Mouse (Mus musculus): ENCODE measurements at regions not wholly inside any gene's neighbourhood (a gene's known extent, or its start where the extent isn't known, plus 50 kb on each side); places are given as distances from the start of the nearest gene placed in this dataset.
A peak's percentile ranks its signal among the peaks of the same experiment; 100 is the strongest.

GRCm38 (mm10) chr5:90086491-90086890 is 137.3 kb downstream of the Cox18 start:
- H3K36me3 ChIP-seq (ENCODE audit: control insufficient read depth, insufficient read depth): no peaks in the 10 kb centered on the region
- no peak for ATAC-seq
- WGBS: 88% methylated on average over 6 of the region's 6 CpGs
- H3K9me3 ChIP-seq (ENCODE audit: control insufficient read depth, low read length): no peaks in the 10 kb centered on the region
- H3K27ac ChIP-seq (ENCODE audit: low read length): no peak overlapping the region
- H3K4me1 ChIP-seq (replicated peaks; ENCODE audit: control insufficient read depth, insufficient read depth, low read length): 0 out of 2 replicates have a peak, but pooled peaks cover 2% of the 10 kb centered on the region
- H3K27me3 ChIP-seq (replicated peaks; ENCODE audit: control insufficient read depth, insufficient read depth, low read length): no peaks in the 10 kb centered on the region
- no peak overlapping the region for H3K9ac ChIP-seq (replicated peaks; ENCODE audit: low read depth, low read length)
- H3K4me2 ChIP-seq (ENCODE audit: low read length): no peak overlapping the region
- H3K4me3 ChIP-seq (replicated peaks; ENCODE audit: low read length): no peak overlapping the region

- H3K4me2 ChIP-seq (ENCODE audit: low read length): no peak overlapping the region
- ATAC-seq: no peak
- H3K36me3 ChIP-seq (ENCODE audit: control insufficient read depth, insufficient read depth): no peaks in the 10 kb centered on the region
- H3K9me3 ChIP-seq (ENCODE audit: control insufficient read depth, low read length): no peaks in the 10 kb centered on the region
- no peak overlapping the region for H3K27ac ChIP-seq (ENCODE audit: low read length)
- no peak overlapping the region for H3K9ac ChIP-seq (replicated peaks; ENCODE audit: low read depth, low read length)
- H3K4me1 ChIP-seq (replicated peaks; ENCODE audit: control insufficient read depth, insufficient read depth, low read length): no peaks in the 10 kb centered on the region
- 92% methylated on average over 6 of the region's 6 CpGs for WGBS
- no peaks in the 10 kb centered on the region for H3K27me3 ChIP-seq (replicated peaks; ENCODE audit: control insufficient read depth, insufficient read depth, low read length)
- H3K4me3 ChIP-seq (replicated peaks; ENCODE audit: low read length): no peak overlapping the region
These were observed 146.7 kb downstream of the Cox18 start for GRCm38 (mm10) chr5:90077025-90077536.

- no peak for ATAC-seq
- 95% methylated on average over 11 of the region's 11 CpGs for WGBS
- no peaks in the 10 kb centered on the region for H3K27me3 ChIP-seq (replicated peaks; ENCODE audit: control insufficient read depth, insufficient read depth, low read length)
- no peaks in the 10 kb centered on the region for H3K4me1 ChIP-seq (replicated peaks; ENCODE audit: control insufficient read depth, insufficient read depth, low read length)
- H3K36me3 ChIP-seq (ENCODE audit: control insufficient read depth, insufficient read depth): no peaks in the 10 kb centered on the region
- no peak overlapping the region for H3K4me2 ChIP-seq (ENCODE audit: low read length)
- no peak overlapping the region for H3K4me3 ChIP-seq (replicated peaks; ENCODE audit: low read length)
- H3K9ac ChIP-seq (replicated peaks; ENCODE audit: low read depth, low read length): no peak overlapping the region
- no peaks in the 10 kb centered on the region for H3K9me3 ChIP-seq (ENCODE audit: control insufficient read depth, low read length)
- H3K27ac ChIP-seq (ENCODE audit: low read length): no peak overlapping the region
These were observed 148.0 kb downstream of the Cox18 start for GRCm38 (mm10) chr5:90075629-90076349.

GRCm38 (mm10) chr5:90071806-90072205 is 152.0 kb downstream of the Cox18 start:
- Histone ChIP-seq H3K9ac (replicated peaks; ENCODE audit: low read depth, low read length) (no peak overlapping the region), H3K27me3 (replicated peaks; ENCODE audit: control insufficient read depth, insufficient read depth, low read length) (no peaks in the 10 kb centered on the region), H3K4me1 (replicated peaks; ENCODE audit: control insufficient read depth, insufficient read depth, low read length) (peaks cover 3% of the 10 kb centered on the region), H3K4me3 (replicated peaks; ENCODE audit: low read length) (no peak overlapping the region), H3K36me3 (ENCODE audit: control insufficient read depth, insufficient read depth) (no peaks in the 10 kb centered on the region), H3K27ac (ENCODE audit: low read length) (no peak overlapping the region), H3K9me3 (ENCODE audit: control insufficient read depth, low read length) (no peaks in the 10 kb centered on the region), H3K4me2 (ENCODE audit: low read length) (no peak overlapping the region)
- 88% methylated on average over 2 of the region's 2 CpGs for WGBS
- no peak for ATAC-seq

- no peak for ATAC-seq
- no peaks in the 10 kb centered on the region for H3K36me3 ChIP-seq (ENCODE audit: control insufficient read depth, insufficient read depth)
- no peak overlapping the region for H3K4me3 ChIP-seq (replicated peaks; ENCODE audit: low read length)
- H3K9me3 ChIP-seq (ENCODE audit: control insufficient read depth, low read length): no peaks in the 10 kb centered on the region
- no peak overlapping the region for H3K4me2 ChIP-seq (ENCODE audit: low read length)
- peaks cover 17% of the 10 kb centered on the region for H3K4me1 ChIP-seq (replicated peaks; ENCODE audit: control insufficient read depth, insufficient read depth, low read length)
- H3K9ac ChIP-seq (replicated peaks; ENCODE audit: low read depth, low read length): no peak overlapping the region
- no peaks in the 10 kb centered on the region for H3K27me3 ChIP-seq (replicated peaks; ENCODE audit: control insufficient read depth, insufficient read depth, low read length)
- peak overlapping the region; percentile 43; the same call in 1 of the 2 replicates for H3K27ac ChIP-seq (ENCODE audit: low read length)
These were observed 155.2 kb downstream of the Cox18 start for GRCm38 (mm10) chr5:90068601-90069000.

GRCm38 (mm10) chr5:90067817-90068216 is 156.0 kb downstream of the Cox18 start:
- Histone ChIP-seq H3K36me3 (ENCODE audit: control insufficient read depth, insufficient read depth) (no peaks in the 10 kb centered on the region), H3K27me3 (replicated peaks; ENCODE audit: control insufficient read depth, insufficient read depth, low read length) (no peaks in the 10 kb centered on the region), H3K4me2 (ENCODE audit: low read length) (no peak overlapping the region), H3K4me1 (replicated peaks; ENCODE audit: control insufficient read depth, insufficient read depth, low read length) (peaks cover 17% of the 10 kb centered on the region), H3K9me3 (ENCODE audit: control insufficient read depth, low read length) (no peaks in the 10 kb centered on the region), H3K9ac (replicated peaks; ENCODE audit: low read depth, low read length) (no peak overlapping the region), H3K4me3 (replicated peaks; ENCODE audit: low read length) (no peak overlapping the region), H3K27ac (ENCODE audit: low read length) (peak overlapping the region; percentile 58)
- 17% methylated on average over 7 of the region's 7 CpGs for WGBS
- peak; percentile 66 for ATAC-seq

- Histone ChIP-seq H3K4me2 (ENCODE audit: low read length) (peak overlapping the region; percentile 17; the same call in 1 of the 2 replicates), H3K27ac (ENCODE audit: low read length) (peak overlapping the region; percentile 71), H3K4me3 (replicated peaks; ENCODE audit: low read length) (no peak overlapping the region), H3K9ac (replicated peaks; ENCODE audit: low read depth, low read length) (no peak overlapping the region), H3K4me1 (replicated peaks; ENCODE audit: control insufficient read depth, insufficient read depth, low read length) (peaks cover 17% of the 10 kb centered on the region), H3K9me3 (ENCODE audit: control insufficient read depth, low read length) (no peaks in the 10 kb centered on the region), H3K36me3 (ENCODE audit: control insufficient read depth, insufficient read depth) (no peaks in the 10 kb centered on the region), H3K27me3 (replicated peaks; ENCODE audit: control insufficient read depth, insufficient read depth, low read length) (no peaks in the 10 kb centered on the region)
- WGBS: 30% methylated on average over 6 of the region's 6 CpGs
- ATAC-seq: peak; percentile 87
These were observed 157.8 kb downstream of the Cox18 start for GRCm38 (mm10) chr5:90065884-90066615.

GRCm38 (mm10) chr5:90055686-90056085 is 168.1 kb downstream of the Cox18 start:
- no peak overlapping the region for H3K27ac ChIP-seq (ENCODE audit: low read length)
- H3K4me1 ChIP-seq (replicated peaks; ENCODE audit: control insufficient read depth, insufficient read depth, low read length): no peaks in the 10 kb centered on the region
- WGBS: 61% methylated on average over 2 of the region's 2 CpGs
- no peak for ATAC-seq
- no peak overlapping the region for H3K9ac ChIP-seq (replicated peaks; ENCODE audit: low read depth, low read length)
- no peaks in the 10 kb centered on the region for H3K27me3 ChIP-seq (replicated peaks; ENCODE audit: control insufficient read depth, insufficient read depth, low read length)
- no peak overlapping the region for H3K4me3 ChIP-seq (replicated peaks; ENCODE audit: low read length)
- H3K4me2 ChIP-seq (ENCODE audit: low read length): no peak overlapping the region
- no peaks in the 10 kb centered on the region for H3K9me3 ChIP-seq (ENCODE audit: control insufficient read depth, low read length)
- H3K36me3 ChIP-seq (ENCODE audit: control insufficient read depth, insufficient read depth): no peaks in the 10 kb centered on the region

GRCm38 (mm10) chr5:90052516-90052915 is 169.4 kb upstream of the Adamts3 start:
- WGBS: 84% methylated on average over 1 of the region's 1 CpGs
- Histone ChIP-seq H3K4me2 (ENCODE audit: low read length) (no peak overlapping the region), H3K27ac (ENCODE audit: low read length) (no peak overlapping the region), H3K9ac (replicated peaks; ENCODE audit: low read depth, low read length) (no peak overlapping the region), H3K4me3 (replicated peaks; ENCODE audit: low read length) (no peak overlapping the region), H3K36me3 (ENCODE audit: control insufficient read depth, insufficient read depth) (no peaks in the 10 kb centered on the region), H3K4me1 (replicated peaks; ENCODE audit: control insufficient read depth, insufficient read depth, low read length) (no peaks in the 10 kb centered on the region), H3K9me3 (ENCODE audit: control insufficient read depth, low read length) (no peaks in the 10 kb centered on the region), H3K27me3 (replicated peaks; ENCODE audit: control insufficient read depth, insufficient read depth, low read length) (no peaks in the 10 kb centered on the region)
- ATAC-seq: no peak
